Mouse (Mus musculus) neural tube, embryonic 12.5 days (tissue): ENCODE data around the gene 9330161L09Rik. TPM values are rescaled to one million over a fixed set of nuclear protein-coding genes. Genes with fewer than 3 reads are reported as not detected.
"Not testable (repeated sequence)": the region's sequence is repeated elsewhere in the genome, so short reads cannot be mapped to it uniquely, and the experiment has no call there.

Source experiments
- ATAC-seq: fragments of 200-750 bp; cut with Nextera tagmentation; 2 replicates; pipeline ENCODE4 v1.8.0; 2017; ENCODE audit warnings: low read depth, mild to moderate bottlenecking, moderate TSS enrichment, moderate library complexity; ENCODE audit not compliant: low FRiP score
- H3K27ac ChIP-seq: fragments of 300-500 bp; sonication (generic); 2 replicates; pipeline ENCODE4 v1.5.1; 2016
- H3K27me3 ChIP-seq: fragments of 300-500 bp; sonication (generic); replicated peaks from 2 replicates; pipeline ENCODE4 v1.6.1; 2016; ENCODE audit warnings: mild to moderate bottlenecking
- H3K36me3 ChIP-seq: fragments of 300-500 bp; sonication (generic); 2 replicates; pipeline ENCODE4 v1.6.1; 2016; ENCODE audit warnings: mild to moderate bottlenecking
- H3K4me1 ChIP-seq: fragments of 300-500 bp; sonication (generic); 2 replicates; pipeline ENCODE4 v1.6.1; 2016
- H3K4me2 ChIP-seq: fragments of 300-500 bp; sonication (generic); replicated peaks from 2 replicates; pipeline ENCODE4 v1.6.1; 2016; ENCODE audit warnings: mild to moderate bottlenecking
- H3K4me3 ChIP-seq: fragments of 300-500 bp; sonication (generic); 2 replicates; pipeline ENCODE4 v1.5.1; 2016
- H3K9ac ChIP-seq: fragments of 300-500 bp; sonication (generic); 2 replicates; pipeline ENCODE4 v1.6.1; 2016; ENCODE audit warnings: mild to moderate bottlenecking
- H3K9me3 ChIP-seq: fragments of 300-500 bp; sonication (generic); 2 replicates; pipeline ENCODE4 v1.6.1; 2016; ENCODE audit warnings: mild to moderate bottlenecking
- WGBS: fragments of 180-500 bp; shearing (Covaris S2); methylation state at CpG from one replicate; pipeline ENCODE4 v1.1.7; 2016; 5-methylcytosine and 5-hydroxymethylcytosine counted together
- polyA plus RNA-seq: library from polyadenylated mRNA; unstranded; fragments of >200 nt; fragmentation: Nextera tagmentation; extraction: Ambion mirVana; gene quantifications from 2 replicates; pipeline ENCODE4 v1.2.1, GENCODE M21; 2016

9330161L09Rik gene
- 0.79 and 1.1 TPM in 2 replicates for polyA plus RNA-seq

- H3K4me3 ChIP-seq, result no peak within 1 kb of the TSS
- H3K9me3 ChIP-seq, result no peaks in the 10 kb centered on the region
- 94% methylated on average over 4 of the region's 4 CpGs for WGBS
- H3K27me3 ChIP-seq, result no peaks in the 10 kb centered on the region
- no peaks in the 10 kb centered on the region for H3K4me1 ChIP-seq
- no peak within 1 kb of the TSS for H3K27ac ChIP-seq
- ATAC-seq, result no peak
- H3K9ac ChIP-seq, result no peak within 1 kb of the TSS
- no peak within 1 kb of the TSS for H3K4me2 ChIP-seq
- peaks cover 94% of the 10 kb centered on the region for H3K36me3 ChIP-seq
These were observed at the start of gene 9330161L09Rik for GRCm38 (mm10) chr12:103407720-103408119. Gene 9330161L09Rik (minus strand): TSS chr12:103407820.

GRCm38 (mm10) chr12:103457140-103457539, 49.5 kb upstream of the 9330161L09Rik start, which contains the start of gene Ifi27l2b:
Gene Ifi27l2b (minus strand): TSS chr12:103457223.
- Histone ChIP-seq H3K4me2 (no peak within 1 kb of the TSS), H3K27me3 (no peaks in the 10 kb centered on the region), H3K4me1 (no peaks in the 10 kb centered on the region), H3K36me3 (no peaks in the 10 kb centered on the region), H3K9ac (no peak within 1 kb of the TSS), H3K4me3 (no peak within 1 kb of the TSS), H3K27ac (no peak within 1 kb of the TSS), H3K9me3 (no peaks in the 10 kb centered on the region)
- ATAC-seq, result no peak
- 80% methylated on average over 3 of the region's 3 CpGs for WGBS

- not testable (repeated sequence) for ATAC-seq
- no CpG with 5 or more reads among the region's 1 CpGs for WGBS
These were observed 49.1 kb upstream of the 9330161L09Rik start for GRCm38 (mm10) chr12:103456727-103457126.

GRCm38 (mm10) chr12:103453361-103453760, 45.7 kb upstream of the 9330161L09Rik start:
- no peaks in the 10 kb centered on the region for H3K9me3 ChIP-seq
- H3K4me1 ChIP-seq, result no peaks in the 10 kb centered on the region
- H3K27ac ChIP-seq, result no peak overlapping the region
- ATAC-seq, result no peak
- no peak overlapping the region for H3K4me3 ChIP-seq
- no peak overlapping the region for H3K9ac ChIP-seq
- no peak overlapping the region for H3K4me2 ChIP-seq
- H3K27me3 ChIP-seq, result no peaks in the 10 kb centered on the region
- H3K36me3 ChIP-seq, result no peaks in the 10 kb centered on the region

More at GRCm38 (mm10) chr12:103456727-103457126, 49.1 kb upstream of the 9330161L09Rik start:
- not testable (repeated sequence) for H3K27ac ChIP-seq, H3K4me3 ChIP-seq, H3K9me3 ChIP-seq, H3K4me1 ChIP-seq, H3K36me3 ChIP-seq, H3K27me3 ChIP-seq, H3K9ac ChIP-seq, H3K4me2 ChIP-seq

- H3K27ac ChIP-seq, result no peak overlapping the region
- no peaks in the 10 kb centered on the region for H3K27me3 ChIP-seq
- H3K9ac ChIP-seq, result no peak overlapping the region
- WGBS, result 84% methylated on average over 3 of the region's 3 CpGs
- H3K4me1 ChIP-seq, result no peaks in the 10 kb centered on the region
- H3K9me3 ChIP-seq, result no peaks in the 10 kb centered on the region
- no peak for ATAC-seq
- no peaks in the 10 kb centered on the region for H3K36me3 ChIP-seq
- H3K4me3 ChIP-seq, result no peak overlapping the region
- no peak overlapping the region for H3K4me2 ChIP-seq
These were observed 37.4 kb upstream of the 9330161L09Rik start for GRCm38 (mm10) chr12:103445060-103445459.

- H3K9ac ChIP-seq, H3K36me3 ChIP-seq, H3K9me3 ChIP-seq, H3K27me3 ChIP-seq, H3K4me1 ChIP-seq, H3K27ac ChIP-seq, H3K4me2 ChIP-seq, H3K4me3 ChIP-seq, ATAC-seq: not testable (repeated sequence)
- 44% methylated on average over 5 of the region's 7 CpGs for WGBS
These were observed 36.6 kb upstream of the 9330161L09Rik start for GRCm38 (mm10) chr12:103444261-103444660.

GRCm38 (mm10) chr12:103443524-103443923, 35.9 kb upstream of the 9330161L09Rik start, which contains the start of gene Ifi27l2a:
Gene Ifi27l2a (minus strand): TSS chr12:103443680.
- 66% methylated on average over 3 of the region's 3 CpGs for WGBS
- H3K4me2 ChIP-seq, result no peak within 1 kb of the TSS
- no peak within 1 kb of the TSS for H3K9ac ChIP-seq
- H3K27ac ChIP-seq, result no peak within 1 kb of the TSS
- H3K4me3 ChIP-seq, result no peak within 1 kb of the TSS
- H3K27me3 ChIP-seq, result no peaks in the 10 kb centered on the region
- no peak for ATAC-seq
- H3K36me3 ChIP-seq, result no peaks in the 10 kb centered on the region
- H3K9me3 ChIP-seq, result no peaks in the 10 kb centered on the region
- H3K4me1 ChIP-seq, result no peaks in the 10 kb centered on the region

- no peak for ATAC-seq
- no peak overlapping the region for H3K27ac ChIP-seq
- H3K36me3 ChIP-seq, result no peaks in the 10 kb centered on the region
- no peaks in the 10 kb centered on the region for H3K9me3 ChIP-seq
- H3K27me3 ChIP-seq, result no peaks in the 10 kb centered on the region
- H3K4me2 ChIP-seq, result no peak overlapping the region
- WGBS, result 87% methylated on average over 1 of the region's 1 CpGs
- H3K4me1 ChIP-seq, result no peaks in the 10 kb centered on the region
- no peak overlapping the region for H3K4me3 ChIP-seq
- no peak overlapping the region for H3K9ac ChIP-seq
These were observed 30.0 kb upstream of the 9330161L09Rik start for GRCm38 (mm10) chr12:103437601-103438000.

- no peak for ATAC-seq
- H3K9me3 ChIP-seq, result no peaks in the 10 kb centered on the region
- no peaks in the 10 kb centered on the region for H3K27me3 ChIP-seq
- no peaks in the 10 kb centered on the region for H3K36me3 ChIP-seq
- no peaks in the 10 kb centered on the region for H3K4me1 ChIP-seq
- H3K4me3 ChIP-seq, result no peak overlapping the region
- no peak overlapping the region for H3K27ac ChIP-seq
- no peak overlapping the region for H3K9ac ChIP-seq
- H3K4me2 ChIP-seq, result no peak overlapping the region
These were observed 27.2 kb upstream of the 9330161L09Rik start for GRCm38 (mm10) chr12:103434861-103435260.

GRCm38 (mm10) chr12:103433986-103434731, 26.5 kb upstream of the 9330161L09Rik start, which contains the start of gene Ifi27:
Gene Ifi27 (plus strand): TSS chr12:103434211.
- ATAC-seq, result no peak
- H3K27me3 ChIP-seq, result no peaks in the 10 kb centered on the region
- no peak within 1 kb of the TSS for H3K27ac ChIP-seq
- H3K9me3 ChIP-seq, result no peaks in the 10 kb centered on the region
- H3K4me1 ChIP-seq, result no peaks in the 10 kb centered on the region
- H3K36me3 ChIP-seq, result no peaks in the 10 kb centered on the region
- H3K9ac ChIP-seq, result no peak within 1 kb of the TSS
- WGBS, result 78% methylated on average over 8 of the region's 8 CpGs
- no peak within 1 kb of the TSS for H3K4me2 ChIP-seq
- H3K4me3 ChIP-seq, result no peak within 1 kb of the TSS

GRCm38 (mm10) chr12:103433430-103433829, 25.8 kb upstream of the 9330161L09Rik start:
- Histone ChIP-seq H3K9me3 (no peaks in the 10 kb centered on the region), H3K4me2 (no peak overlapping the region), H3K27ac (no peak overlapping the region), H3K27me3 (no peaks in the 10 kb centered on the region), H3K9ac (no peak overlapping the region), H3K4me1 (no peaks in the 10 kb centered on the region), H3K4me3 (no peak overlapping the region), H3K36me3 (no peaks in the 10 kb centered on the region)
- no peak for ATAC-seq
- WGBS, result 89% methylated on average over 2 of the region's 2 CpGs

GRCm38 (mm10) chr12:103426710-103427109, 19.1 kb upstream of the 9330161L09Rik start:
- peaks cover 23% of the 10 kb centered on the region for H3K4me1 ChIP-seq
- no peak overlapping the region for H3K4me3 ChIP-seq
- H3K27me3 ChIP-seq, result no peaks in the 10 kb centered on the region
- no peak overlapping the region for H3K4me2 ChIP-seq
- H3K9me3 ChIP-seq, result no peaks in the 10 kb centered on the region
- WGBS, result 90% methylated on average over 7 of the region's 7 CpGs
- no peak overlapping the region for H3K9ac ChIP-seq
- peaks cover 13% of the 10 kb centered on the region for H3K36me3 ChIP-seq
- H3K27ac ChIP-seq, result no peak overlapping the region
- ATAC-seq, result no peak
